Mouse (Mus musculus) large intestine, adult 2 months (tissue): ENCODE data around the gene Mmd2. TPM values are rescaled to one million over a fixed set of nuclear protein-coding genes. Genes with fewer than 3 reads are reported as not detected.

Experiments used
- DNase-seq: peaks from one replicate; pipeline ENCODE4 v3.0.0-alpha.2; 2012; ENCODE audit warnings: low read depth, low spot score
- WGBS: fragments of 180-500 bp; shearing (Covaris S2); methylation state at CpG from one replicate; pipeline ENCODE4 v1.1.7; 2018; 5-methylcytosine and 5-hydroxymethylcytosine counted together
- polyA plus RNA-seq: library from polyadenylated mRNA; depleted of rRNA; stranded (reverse); fragments of >200 nt; gene quantifications from 2 replicates; pipeline ENCODE4 v1.2.3, GENCODE M21; 2012

The Mmd2 gene
- polyA plus RNA-seq, 1 experiment = 0.50 TPM

DNA sequence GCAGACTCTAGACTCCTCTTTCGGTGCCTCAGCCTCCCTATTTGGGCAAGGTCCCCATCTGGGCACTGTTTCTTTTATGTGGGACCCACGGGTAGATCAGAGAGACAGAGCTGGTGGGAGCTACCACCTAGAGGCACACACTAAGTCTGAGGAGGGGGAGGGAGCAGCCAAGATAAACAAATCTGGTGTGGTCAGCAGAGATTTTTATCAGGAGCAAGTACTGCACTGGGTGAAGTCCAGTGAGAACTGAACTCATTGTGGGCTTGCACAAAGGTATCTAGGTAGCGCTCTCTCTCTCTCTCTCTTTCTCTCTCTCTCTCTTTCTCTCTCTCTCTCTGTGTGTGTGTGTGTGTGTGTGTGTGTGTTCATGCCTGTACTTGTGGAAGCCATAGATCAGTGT is 5.9 kb upstream of the Mmd2 start:
- WGBS = 50% methylated on average over 3 of the region's 3 CpGs
- no peak for DNase-seq

GRCm38 (mm10) chr5:142610362-142610761 is 1.8 kb upstream of the Mmd2 start:
- WGBS = 63% methylated on average over 4 of the region's 4 CpGs

GRCm38 (mm10) chr5:142608989-142609325 is 357 bp upstream of the Mmd2 start:
- WGBS = 7% methylated on average over 4 of the region's 4 CpGs
- no peak for DNase-seq

More at GRCm38 (mm10) chr5:142610362-142610761, 1.8 kb upstream of the Mmd2 start:
- no peak for DNase-seq

GRCm38 (mm10) chr5:142605288-142605687 is 3.3 kb downstream of the Mmd2 start:
- WGBS = 90% methylated on average over 12 of the region's 12 CpGs

GRCm38 (mm10) chr5:142604379-142604778 is 4.2 kb downstream of the Mmd2 start:
- 76% methylated on average over 7 of the region's 7 CpGs for WGBS
- DNase-seq = no peak

More at GRCm38 (mm10) chr5:142605288-142605687, 3.3 kb downstream of the Mmd2 start:
- no peak for DNase-seq

- 32% methylated on average over 6 of the region's 6 CpGs for WGBS
- DNase-seq = no peak
These were observed 10.8 kb downstream of the Mmd2 start for GRCm38 (mm10) chr5:142597648-142598390.

DNA sequence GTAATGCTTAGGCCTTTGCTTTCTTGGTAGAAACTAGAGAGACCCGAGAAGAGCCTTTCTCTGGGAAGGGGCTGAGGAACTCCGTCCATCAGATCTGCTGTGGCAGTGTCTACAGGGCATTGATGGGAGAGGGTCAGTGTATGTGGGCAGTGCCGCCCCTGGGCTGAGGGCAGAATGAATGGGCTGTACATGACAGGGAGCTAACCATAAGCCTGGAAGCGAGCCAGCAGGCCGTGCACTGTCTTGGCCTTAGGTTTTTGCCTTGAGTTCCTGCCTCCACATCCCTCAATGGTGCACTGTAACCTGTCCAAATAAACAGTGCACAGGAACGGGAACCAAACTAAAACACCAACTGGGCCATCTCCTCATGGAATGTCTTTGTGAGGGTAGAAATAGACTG is 11.9 kb downstream of the Mmd2 start:
- WGBS = 75% methylated on average over 6 of the region's 6 CpGs

DNA sequence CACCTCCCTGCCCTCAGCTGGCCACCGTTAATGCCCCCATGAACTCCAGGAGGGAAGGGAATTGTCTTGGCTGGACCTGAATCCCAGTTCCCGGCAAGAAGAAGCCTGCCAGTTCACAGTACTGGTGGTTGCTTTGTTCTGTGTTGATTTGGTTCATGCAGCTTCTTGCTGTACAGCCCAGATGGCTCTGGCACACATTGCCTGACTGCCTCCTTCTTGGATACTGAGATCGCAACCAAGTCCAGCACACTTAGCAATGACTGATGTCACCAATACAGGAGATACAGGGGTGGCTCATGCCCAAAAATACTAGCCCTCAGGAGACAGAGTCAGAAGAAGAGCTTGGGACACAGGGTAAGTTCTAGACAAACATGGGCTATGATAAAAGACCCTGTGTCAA is 12.9 kb downstream of the Mmd2 start:
- DNase-seq = no peak
- 72% methylated on average over 3 of the region's 3 CpGs for WGBS

More for the DNA sequence above, 11.9 kb downstream of the Mmd2 start:
- DNase-seq = no peak

DNA sequence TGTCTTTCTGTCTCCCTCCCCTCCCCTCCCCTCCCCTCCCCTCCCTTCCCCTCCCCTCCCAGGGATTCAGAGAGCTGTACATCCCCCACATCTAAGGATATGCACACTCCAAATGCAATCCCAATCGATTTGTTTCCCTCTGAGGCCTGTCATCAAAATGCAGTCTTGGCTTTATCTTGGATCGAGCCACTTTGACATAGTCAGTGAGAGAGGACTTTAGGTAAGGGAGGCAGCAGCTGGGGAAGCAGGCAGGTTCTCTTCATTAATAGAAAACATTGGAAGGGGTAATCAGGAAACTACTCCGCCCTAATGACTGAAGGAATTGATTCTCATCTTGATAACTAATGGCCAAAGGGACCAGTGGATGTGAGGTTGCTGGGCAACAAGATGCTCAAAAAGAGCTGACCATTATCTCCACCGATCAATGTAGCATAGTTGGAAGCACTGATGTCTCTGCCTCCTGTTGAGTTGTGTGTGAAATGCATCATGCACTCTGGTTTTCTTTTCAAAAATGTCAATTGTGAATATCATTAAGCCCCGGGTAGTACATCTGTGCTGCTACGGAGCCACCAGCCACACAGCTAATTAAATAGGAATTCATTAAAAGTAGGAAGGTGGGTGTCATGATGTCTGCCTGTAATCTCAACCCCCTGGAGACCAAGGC is 17.5 kb downstream of the Mmd2 start:
- WGBS = 91% methylated on average over 6 of the region's 6 CpGs
- no peak for DNase-seq

DNA sequence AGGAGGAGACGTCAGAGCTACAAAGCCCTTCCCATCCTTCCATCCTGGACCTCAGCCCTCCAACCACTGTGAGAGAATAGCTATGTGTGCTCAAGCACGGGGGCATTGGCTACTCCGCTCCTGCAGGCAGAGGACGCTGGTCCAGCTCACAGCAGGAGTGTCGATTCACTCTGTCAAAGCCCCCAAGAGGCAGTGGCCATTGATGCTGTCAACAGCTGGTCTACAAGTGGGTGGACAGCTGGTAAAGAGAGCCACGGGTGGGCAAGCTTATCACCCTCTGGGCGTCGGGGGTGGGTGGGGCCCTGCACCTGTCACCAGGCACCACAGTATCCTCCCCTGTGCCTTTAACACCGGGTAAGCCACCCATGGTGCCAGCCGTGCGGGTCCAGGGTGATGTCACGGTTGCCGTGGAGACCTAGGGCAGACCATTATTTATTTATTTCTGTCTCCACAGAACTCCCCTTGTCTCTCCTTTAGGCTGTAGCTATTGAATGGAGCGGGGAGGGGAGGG is 24.9 kb downstream of the Mmd2 start:
- no peak for DNase-seq
- 52% methylated on average over 14 of the region's 14 CpGs for WGBS

- 9% methylated on average over 5 of the region's 5 CpGs for WGBS
- DNase-seq = peak; percentile 2
These were observed 27.1 kb downstream of the Mmd2 start for GRCm38 (mm10) chr5:142581517-142581916.

- WGBS = 88% methylated on average over 10 of the region's 10 CpGs
- no peak for DNase-seq
These were observed 30.4 kb downstream of the Mmd2 start for GRCm38 (mm10) chr5:142578192-142578591.

GRCm38 (mm10) chr5:142576832-142577231 is 31.8 kb downstream of the Mmd2 start:
- DNase-seq = no peak
- WGBS = 70% methylated on average over 7 of the region's 7 CpGs

DNA sequence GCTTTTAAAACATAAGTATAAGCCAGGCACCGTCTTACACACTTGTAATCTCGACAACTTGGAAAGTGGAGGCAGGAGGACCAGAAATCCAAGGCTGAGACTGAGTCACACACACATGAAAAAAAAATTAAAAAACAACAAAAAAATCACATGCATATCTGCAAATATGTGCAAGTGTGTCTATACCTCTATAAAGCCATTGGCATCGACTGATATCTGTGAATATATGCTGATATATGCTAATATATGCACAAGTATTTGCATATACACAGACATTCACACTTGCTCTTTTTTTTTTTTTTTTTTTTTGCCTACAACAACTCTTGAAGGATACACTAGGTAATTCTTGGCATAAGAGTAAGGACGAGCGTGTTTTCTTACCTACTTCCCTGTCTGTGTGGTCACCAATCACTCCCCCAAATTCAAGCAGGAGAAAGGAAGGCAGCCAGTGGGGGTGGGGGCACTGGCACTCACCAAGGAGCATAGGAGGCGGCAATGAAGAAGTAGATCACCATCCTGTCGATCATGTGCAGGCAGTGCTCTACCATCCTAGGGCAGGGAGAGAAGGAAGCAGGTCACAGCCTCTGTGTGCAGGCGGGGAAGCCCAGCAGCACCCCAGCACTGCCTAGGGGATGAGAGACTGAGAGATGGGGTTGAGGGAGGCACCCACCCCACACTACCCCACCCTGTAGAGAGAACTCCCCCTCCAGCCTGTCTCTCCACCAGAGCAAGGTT is 34.1 kb downstream of the Mmd2 start:
- DNase-seq = no peak
- 80% methylated on average over 8 of the region's 8 CpGs for WGBS

GRCm38 (mm10) chr5:142564606-142565005 is 44.0 kb downstream of the Mmd2 start:
- WGBS = 80% methylated on average over 1 of the region's 1 CpGs

DNA sequence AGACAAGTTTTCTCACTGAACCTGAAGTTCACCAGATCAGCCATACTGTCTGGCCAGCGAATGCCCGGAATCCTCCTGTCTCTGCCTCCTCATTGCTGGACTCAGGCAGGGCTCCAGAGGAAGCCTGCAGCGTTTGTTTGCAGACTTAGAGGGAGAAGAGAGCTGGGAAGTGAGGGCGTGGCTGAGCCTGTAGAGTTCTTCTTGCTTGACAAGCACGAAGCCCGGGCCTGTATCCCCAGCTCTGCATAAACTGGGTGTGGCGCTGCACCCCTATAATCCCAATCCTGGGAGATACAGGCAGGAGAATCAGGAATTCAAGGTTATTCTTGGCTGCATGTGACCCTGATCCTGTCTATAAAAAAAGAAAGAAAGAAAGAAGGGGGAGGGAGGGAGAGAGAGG is 48.3 kb downstream of the Mmd2 start:
- DNase-seq = no peak
- WGBS = 48% methylated on average over 7 of the region's 7 CpGs

More at GRCm38 (mm10) chr5:142564606-142565005, 44.0 kb downstream of the Mmd2 start:
- no peak for DNase-seq

- no peak for DNase-seq
- 42% methylated on average over 21 of the region's 21 CpGs for WGBS
These were observed 51.1 kb downstream of the Mmd2 start for GRCm38 (mm10) chr5:142557397-142558067.

GRCm38 (mm10) chr5:142556721-142557120 is 51.9 kb downstream of the Mmd2 start:
- DNase-seq = no peak
- 90% methylated on average over 4 of the region's 4 CpGs for WGBS

- DNase-seq = no peak
- 66% methylated on average over 5 of the region's 5 CpGs for WGBS
These were observed 52.7 kb downstream of the Mmd2 start for GRCm38 (mm10) chr5:142555866-142556265.
